Mouse (Mus musculus) forebrain, embryonic 10.5 days (tissue): ENCODE results near the gene Lrrc36. TPM values are rescaled to one million over a fixed set of nuclear protein-coding genes. Genes with fewer than 3 reads are reported as not detected.

Experiments
- DNase-seq: peaks from one replicate; pipeline ENCODE4 v3.0.0-alpha.2; 2017; ENCODE audit warnings: low spot score; ENCODE audit errors: extremely low spot score
- H3K27ac ChIP-seq: fragments of 300-500 bp; sonication (generic); 2 replicates; pipeline ENCODE4 v1.5.1; 2016; ENCODE audit warnings: mild to moderate bottlenecking
- H3K27me3 ChIP-seq: fragments of 300-500 bp; sonication (generic); 2 replicates; pipeline ENCODE4 v1.6.1; 2016; ENCODE audit warnings: mild to moderate bottlenecking; ENCODE audit not compliant: poor library complexity, severe bottlenecking
- H3K36me3 ChIP-seq: fragments of 300-500 bp; sonication (generic); replicated peaks from 2 replicates; pipeline ENCODE4 v1.6.1; 2016; ENCODE audit warnings: mild to moderate bottlenecking, moderate library complexity
- H3K4me1 ChIP-seq: fragments of 300-500 bp; sonication (generic); 2 replicates; pipeline ENCODE4 v1.6.1; 2016
- H3K4me3 ChIP-seq: fragments of 300-500 bp; sonication (generic); 2 replicates; pipeline ENCODE4 v1.5.1; 2016; ENCODE audit warnings: mild to moderate bottlenecking, moderate library complexity
- H3K9me3 ChIP-seq: fragments of 300-500 bp; sonication (generic); 2 replicates; pipeline ENCODE4 v1.6.1; 2016; ENCODE audit warnings: mild to moderate bottlenecking, moderate library complexity
- WGBS: fragments of 180-500 bp; shearing (Covaris S2); methylation state at CpG from one replicate; pipeline ENCODE4 v1.1.7; 2016; 5-methylcytosine and 5-hydroxymethylcytosine counted together
- polyA plus RNA-seq: library from polyadenylated mRNA; unstranded; fragments of >200 nt; fragmentation: Nextera tagmentation; extraction: Ambion mirVana; gene quantifications from 2 replicates; pipeline ENCODE4 v1.2.1, GENCODE M21; 2016

Lrrc36 gene
- polyA plus RNA-seq, 1 experiment from 2014 or later = 0.93 TPM

DNA sequence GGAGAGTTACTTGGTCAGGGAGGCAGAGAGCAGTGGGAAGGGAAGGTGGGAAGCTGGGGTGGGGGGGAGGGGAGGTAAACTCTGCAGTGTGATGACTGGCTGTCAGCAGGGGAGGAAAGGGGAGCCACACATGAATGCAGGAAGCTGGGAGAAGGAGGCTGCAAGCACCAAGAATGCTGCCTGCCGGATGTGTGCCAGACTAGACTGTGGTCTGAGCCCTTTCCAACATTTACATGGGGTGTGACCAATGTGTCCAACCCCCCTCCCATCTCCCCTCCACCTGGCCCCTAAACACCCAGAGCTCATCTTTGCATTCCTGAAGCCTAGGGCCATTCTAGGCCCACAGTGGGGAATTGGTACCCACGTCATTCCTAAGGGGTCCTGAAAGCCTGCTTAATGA, 67.6 kb downstream of the Lrrc36 start:
- H3K36me3 ChIP-seq = peaks cover 4% of the 10 kb centered on the region; the same call in 1 of the 2 replicates
- H3K4me3 ChIP-seq = no peak overlapping the region
- no peak for DNase-seq
- 46% methylated on average over 2 of the region's 2 CpGs for WGBS
- H3K27ac ChIP-seq = peak overlapping the region; percentile 56; the same call in 1 of the 2 replicates
- peaks cover 48% of the 10 kb centered on the region for H3K4me1 ChIP-seq
- H3K27me3 ChIP-seq = peaks cover 19% of the 10 kb centered on the region
- no peaks in the 10 kb centered on the region for H3K9me3 ChIP-seq

DNA sequence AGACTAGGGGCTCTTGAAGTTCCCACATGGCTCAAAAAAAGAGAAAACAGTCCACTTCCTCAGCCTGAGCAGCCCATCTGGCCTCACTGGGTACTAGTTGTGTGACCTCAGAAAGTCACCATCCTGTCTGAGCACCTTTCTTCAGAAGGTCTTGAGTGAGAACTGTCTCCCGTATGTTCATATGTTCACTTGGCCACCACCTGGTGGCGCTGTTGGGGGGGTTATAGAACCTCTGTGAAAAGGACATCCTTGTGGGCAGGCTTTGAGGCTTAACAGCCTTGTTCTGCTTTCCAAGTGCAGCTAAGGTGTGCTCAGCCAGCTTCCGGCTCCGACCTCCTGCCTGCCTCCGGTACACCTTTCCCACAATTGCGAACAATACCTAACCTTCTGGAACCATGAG, 68.1 kb downstream of the Lrrc36 start:
- peaks cover 15% of the 10 kb centered on the region for H3K27me3 ChIP-seq
- no peak for DNase-seq
- H3K27ac ChIP-seq = 0 out of 2 replicates have a peak overlapping the region, but pooled peaks have one; percentile 56

GRCm38 (mm10) chr8:105482123-105482522, 68.8 kb downstream of the Lrrc36 start:
- no peak for DNase-seq
- Histone ChIP-seq H3K9me3 (no peaks in the 10 kb centered on the region), H3K4me1 (peaks cover 39% of the 10 kb centered on the region), H3K27ac (0 out of 2 replicates have a peak overlapping the region, but pooled peaks have one; percentile 4), H3K36me3 (peaks cover 4% of the 10 kb centered on the region; the same call in 1 of the 2 replicates), H3K27me3 (peaks cover 8% of the 10 kb centered on the region; the same call in 1 of the 2 replicates), H3K4me3 (no peak overlapping the region)
- WGBS = 86% methylated on average over 8 of the region's 8 CpGs

More for the DNA sequence above, 68.1 kb downstream of the Lrrc36 start:
- H3K36me3 ChIP-seq = peaks cover 4% of the 10 kb centered on the region; the same call in 1 of the 2 replicates
- H3K9me3 ChIP-seq = no peaks in the 10 kb centered on the region
- H3K4me1 ChIP-seq = peaks cover 45% of the 10 kb centered on the region
- WGBS = 69% methylated on average over 6 of the region's 6 CpGs
- no peak overlapping the region for H3K4me3 ChIP-seq

- Histone ChIP-seq H3K36me3 (peaks cover 4% of the 10 kb centered on the region; the same call in 1 of the 2 replicates), H3K4me3 (peak overlapping the region; percentile 13; the same call in 1 of the 2 replicates), H3K27me3 (no peaks in the 10 kb centered on the region; the same call in 1 of the 2 replicates), H3K4me1 (peaks cover 38% of the 10 kb centered on the region), H3K9me3 (no peaks in the 10 kb centered on the region), H3K27ac (peak overlapping the region; percentile 72; the same call in 1 of the 2 replicates)
- WGBS = 29% methylated on average over 14 of the region's 14 CpGs
- DNase-seq = peak; percentile 53
Measured at GRCm38 (mm10) chr8:105483212-105484029, 70.0 kb downstream of the Lrrc36 start.

- no peak for DNase-seq
- Histone ChIP-seq H3K27ac (peak overlapping the region; percentile 72), H3K4me1 (peaks cover 38% of the 10 kb centered on the region), H3K36me3 (peaks cover under 1% of the 10 kb centered on the region; the same call in 1 of the 2 replicates), H3K4me3 (no peak overlapping the region), H3K27me3 (no peaks in the 10 kb centered on the region), H3K9me3 (no peaks in the 10 kb centered on the region)
- WGBS = 32% methylated on average over 3 of the region's 3 CpGs
Measured at GRCm38 (mm10) chr8:105484030-105484368, 70.6 kb downstream of the Lrrc36 start.

DNA sequence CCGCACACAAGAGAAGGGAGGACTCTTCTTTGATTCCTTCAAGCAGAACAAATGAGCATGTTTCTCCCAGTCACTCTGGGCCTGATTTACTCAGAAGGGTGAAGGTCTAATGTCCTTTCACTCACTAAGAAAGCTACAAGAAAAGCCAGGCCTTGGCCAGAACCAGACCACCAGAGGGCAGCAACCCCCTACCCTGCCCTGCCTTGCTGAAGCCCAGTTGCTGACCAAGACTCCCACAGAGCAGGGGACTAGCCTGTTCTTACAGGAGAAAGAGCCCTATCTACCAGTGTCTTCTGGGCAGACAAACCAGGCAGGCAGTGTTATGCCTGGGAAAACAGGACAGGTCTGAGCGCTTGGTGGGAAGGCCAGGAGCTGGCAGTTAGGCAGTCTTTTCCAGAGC, 71.0 kb downstream of the Lrrc36 start:
- Histone ChIP-seq H3K4me3 (no peak overlapping the region), H3K27ac (peak overlapping the region; percentile 72), H3K36me3 (no peaks in the 10 kb centered on the region; the same call in 1 of the 2 replicates), H3K27me3 (no peaks in the 10 kb centered on the region), H3K9me3 (no peaks in the 10 kb centered on the region), H3K4me1 (peaks cover 38% of the 10 kb centered on the region)
- DNase-seq = peak; percentile 80
- WGBS = 14% methylated on average over 2 of the region's 2 CpGs

- DNase-seq = no peak
- H3K27me3 ChIP-seq = no peaks in the 10 kb centered on the region
- H3K4me3 ChIP-seq = no peak overlapping the region
- H3K4me1 ChIP-seq = peaks cover 22% of the 10 kb centered on the region
- no peaks in the 10 kb centered on the region; the same call in 1 of the 2 replicates for H3K36me3 ChIP-seq
- 76% methylated on average over 3 of the region's 3 CpGs for WGBS
- H3K9me3 ChIP-seq = no peaks in the 10 kb centered on the region
- no peak overlapping the region for H3K27ac ChIP-seq
Measured at GRCm38 (mm10) chr8:105488082-105488481, 74.7 kb downstream of the Lrrc36 start.

- Histone ChIP-seq H3K4me3 (no peak overlapping the region), H3K27ac (no peak overlapping the region), H3K27me3 (no peaks in the 10 kb centered on the region), H3K9me3 (no peaks in the 10 kb centered on the region), H3K36me3 (no peaks in the 10 kb centered on the region; the same call in 1 of the 2 replicates), H3K4me1 (peaks cover 10% of the 10 kb centered on the region)
- 50% methylated on average over 1 of the region's 1 CpGs for WGBS
- no peak for DNase-seq
Measured at GRCm38 (mm10) chr8:105489281-105489680, 75.9 kb downstream of the Lrrc36 start.

DNA sequence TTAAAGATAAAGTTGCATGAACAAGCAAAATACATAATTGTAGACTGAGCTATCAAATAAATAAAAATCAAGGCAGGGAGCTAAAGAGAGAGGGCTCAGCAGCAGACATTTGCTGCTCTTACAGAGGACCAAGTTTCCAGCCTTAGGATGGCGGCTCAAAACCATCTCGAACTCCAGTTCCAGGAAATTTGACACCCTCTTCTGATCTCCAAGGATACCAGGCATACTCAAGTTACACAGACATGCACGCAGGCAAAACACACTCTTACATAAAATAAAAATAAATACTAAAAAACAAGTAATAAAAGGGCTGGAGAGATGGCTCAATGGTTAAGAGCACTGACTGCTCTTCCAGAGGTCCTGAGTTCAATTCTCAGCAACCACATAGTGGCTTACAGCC, 80.1 kb downstream of the Lrrc36 start:
- no peak for DNase-seq
- WGBS = 52% methylated on average over 3 of the region's 3 CpGs
- H3K27ac ChIP-seq = no peak overlapping the region
- no peak overlapping the region for H3K4me3 ChIP-seq
- H3K4me1 ChIP-seq = peaks cover 31% of the 10 kb centered on the region
- peaks cover 24% of the 10 kb centered on the region for H3K27me3 ChIP-seq
- no peaks in the 10 kb centered on the region for H3K36me3 ChIP-seq
- no peaks in the 10 kb centered on the region for H3K9me3 ChIP-seq

- Histone ChIP-seq H3K4me1 (peaks cover 31% of the 10 kb centered on the region), H3K9me3 (no peaks in the 10 kb centered on the region), H3K27me3 (peaks cover 24% of the 10 kb centered on the region), H3K4me3 (no peak overlapping the region), H3K36me3 (no peaks in the 10 kb centered on the region), H3K27ac (no peak overlapping the region)
- 87% methylated on average over 3 of the region's 3 CpGs for WGBS
- DNase-seq = no peak
Measured at GRCm38 (mm10) chr8:105494566-105494965, 81.2 kb downstream of the Lrrc36 start.

DNA sequence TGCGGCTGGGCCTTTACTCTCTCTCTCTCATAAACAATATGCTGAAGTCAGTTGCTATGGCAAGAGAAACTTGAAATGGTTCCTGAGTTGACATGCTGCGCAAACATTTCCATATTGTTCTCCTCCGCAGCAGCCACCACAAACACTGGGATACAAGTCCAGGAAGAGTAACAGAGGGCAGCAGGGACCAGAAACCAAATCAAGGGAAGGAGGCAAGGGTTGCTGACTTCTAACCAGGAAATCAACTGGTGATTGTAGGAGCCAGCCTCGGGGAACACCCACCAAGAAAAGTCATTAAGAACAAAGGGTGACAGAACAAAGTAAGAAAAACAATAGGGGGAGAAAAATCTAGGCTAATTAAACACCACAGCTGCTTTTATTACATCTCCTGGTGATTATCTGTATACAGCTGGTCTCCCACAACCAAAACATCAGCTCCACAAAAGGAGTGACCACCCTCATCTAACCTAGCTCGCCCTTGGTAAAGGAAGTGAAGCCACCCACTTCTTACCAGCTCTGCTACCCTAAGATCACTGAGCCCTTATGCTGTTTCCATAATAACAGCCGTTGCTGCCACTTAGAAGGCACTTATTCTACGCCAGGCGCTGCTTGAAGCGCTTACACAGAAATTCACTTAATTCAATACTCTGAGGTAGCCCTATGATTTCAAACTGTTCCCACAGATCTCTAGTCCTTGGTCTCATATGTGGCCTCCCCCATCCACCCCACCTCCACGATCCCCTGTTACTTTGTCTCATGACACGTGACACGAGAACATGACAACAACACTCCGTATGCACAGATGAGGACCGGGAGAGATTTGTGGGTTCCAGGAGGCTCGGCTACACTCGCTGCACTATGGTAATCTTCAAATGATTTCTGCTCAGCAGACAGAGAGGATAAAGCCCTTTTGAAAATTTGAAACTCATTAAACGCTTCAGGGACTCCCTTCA, 82.3 kb downstream of the Lrrc36 start:
- H3K4me3 ChIP-seq = peak overlapping the region; percentile 92
- H3K36me3 ChIP-seq = no peaks in the 10 kb centered on the region
- H3K27ac ChIP-seq = peak overlapping the region; percentile 90
- WGBS = 40% methylated on average over 17 of the region's 17 CpGs
- DNase-seq = no peak
- H3K4me1 ChIP-seq = peaks cover 31% of the 10 kb centered on the region
- peaks cover 24% of the 10 kb centered on the region for H3K27me3 ChIP-seq
- H3K9me3 ChIP-seq = no peaks in the 10 kb centered on the region

DNA sequence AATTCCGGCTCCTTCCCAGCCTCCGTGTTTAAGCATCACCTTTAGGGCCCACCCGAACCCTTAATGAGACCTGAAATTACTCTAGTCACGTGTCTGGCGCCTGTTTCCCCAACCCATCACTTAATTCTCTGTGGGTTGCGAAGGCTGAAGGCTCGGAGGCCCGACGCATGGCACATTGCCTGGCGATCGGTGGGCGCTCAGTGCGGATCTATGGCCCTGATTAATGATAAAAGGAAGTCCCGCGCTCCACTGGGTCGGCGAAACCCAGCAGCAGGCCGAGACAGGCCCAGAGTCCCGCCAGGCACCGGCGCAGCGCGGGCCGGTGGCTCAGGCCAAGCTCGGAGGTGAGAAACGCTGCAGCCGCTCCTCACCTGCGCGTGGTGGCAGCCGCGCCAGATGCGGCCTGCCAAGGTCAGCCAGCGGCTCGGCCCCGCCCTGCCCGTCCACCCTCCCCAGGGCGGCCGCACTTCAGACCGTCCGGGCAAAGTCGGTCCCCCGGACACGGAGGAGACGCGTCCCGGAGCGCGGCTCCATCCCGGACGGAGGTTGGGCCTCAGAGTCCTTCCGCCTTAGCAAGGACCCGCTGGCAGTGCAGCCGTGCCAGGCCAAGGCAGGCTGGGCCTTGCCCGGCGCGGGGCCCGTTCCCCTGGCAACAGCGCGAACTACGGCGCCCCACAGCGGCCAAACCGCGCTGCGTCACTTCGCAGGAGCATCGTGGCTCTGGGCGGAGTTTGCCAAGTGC, 83.2 kb downstream of the Lrrc36 start, which contains the start of gene Zdhhc1:
TSS of gene Zdhhc1 (minus strand) at position 464 of the 742 bp plus-strand sequence.
- under 1% methylated on average over 68 of the region's 68 CpGs for WGBS
- H3K4me1 ChIP-seq = peaks cover 31% of the 10 kb centered on the region
- H3K36me3 ChIP-seq = no peaks in the 10 kb centered on the region
- peak; percentile 90 for DNase-seq
- peak within 1 kb of the TSS; percentile 92 for H3K4me3 ChIP-seq
- no peaks in the 10 kb centered on the region for H3K9me3 ChIP-seq
- peak within 1 kb of the TSS; percentile 90 for H3K27ac ChIP-seq
- peaks cover 24% of the 10 kb centered on the region for H3K27me3 ChIP-seq
